Mouse (Mus musculus): ENCODE data around the gene Ppp2r3a.
A peak's percentile ranks its signal among the peaks of the same experiment; 100 is the strongest.

The Ppp2r3a gene

DNA sequence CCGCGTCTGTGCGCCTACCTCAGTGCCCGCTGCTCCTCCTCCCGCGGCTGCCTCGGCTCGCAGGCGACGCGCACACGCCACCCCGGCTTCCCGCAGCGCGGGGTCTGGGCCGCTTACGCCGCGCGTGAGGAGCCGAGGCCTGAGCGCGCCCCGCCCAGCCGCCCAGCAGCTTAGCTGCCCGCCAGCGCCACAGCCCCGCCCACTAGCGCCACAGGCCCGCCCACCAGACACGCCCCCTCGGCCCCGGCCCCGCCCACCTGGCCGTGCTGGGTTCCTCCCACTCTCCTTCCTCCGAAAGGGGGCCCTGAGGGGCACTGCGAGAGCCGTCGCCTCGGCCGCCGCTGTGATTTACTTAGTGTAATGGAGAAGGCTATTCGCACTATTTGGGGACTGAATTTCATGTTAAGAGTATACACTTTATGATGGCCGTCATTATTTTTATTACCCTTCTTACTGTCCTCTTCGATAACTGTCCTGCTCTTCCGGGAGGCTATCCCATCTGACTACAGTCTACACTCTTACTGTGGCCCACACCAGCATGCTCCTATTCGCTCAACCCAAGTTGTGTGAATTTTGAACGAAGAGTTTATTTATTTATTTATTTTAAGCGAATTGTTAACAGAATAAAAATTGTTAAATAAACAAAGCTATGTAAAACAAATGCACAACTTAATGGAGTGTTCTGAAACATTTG is at the start of gene Ppp2r3a:
Ppp2r3a (minus strand) TSS at position 152 of the 694 bp plus-strand sequence.
- peak; percentile 95 to 99 for DNase-seq (ENCODE audit: low spot score in 2 of 2)

DNA sequence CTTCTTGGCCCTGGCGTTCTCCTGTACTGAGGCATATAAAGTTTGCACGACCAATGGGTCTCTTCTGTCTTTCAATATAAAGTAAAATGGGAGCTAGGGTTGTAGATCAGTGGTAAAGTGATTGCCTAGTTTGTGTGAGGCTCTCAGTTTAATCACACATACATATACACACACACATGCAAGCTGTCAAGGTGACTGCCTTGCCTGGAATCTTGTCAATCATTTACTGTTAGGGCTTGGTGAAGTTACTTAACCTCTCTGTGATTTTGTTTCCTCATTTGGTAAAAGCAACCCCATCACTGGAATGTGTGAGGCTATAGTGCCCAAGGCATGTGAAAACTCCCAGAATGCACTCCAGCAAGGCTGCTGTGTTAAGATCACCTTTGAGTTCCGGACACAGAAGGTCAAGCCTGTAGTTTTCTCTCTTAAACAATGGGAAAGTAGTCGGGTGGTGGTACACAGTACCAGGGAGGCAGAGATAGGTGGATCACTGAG is 48.9 kb upstream of the Ppp2r3a start:
- DNase-seq (ENCODE audit: low spot score in 2 of 2), result no peak

DNA sequence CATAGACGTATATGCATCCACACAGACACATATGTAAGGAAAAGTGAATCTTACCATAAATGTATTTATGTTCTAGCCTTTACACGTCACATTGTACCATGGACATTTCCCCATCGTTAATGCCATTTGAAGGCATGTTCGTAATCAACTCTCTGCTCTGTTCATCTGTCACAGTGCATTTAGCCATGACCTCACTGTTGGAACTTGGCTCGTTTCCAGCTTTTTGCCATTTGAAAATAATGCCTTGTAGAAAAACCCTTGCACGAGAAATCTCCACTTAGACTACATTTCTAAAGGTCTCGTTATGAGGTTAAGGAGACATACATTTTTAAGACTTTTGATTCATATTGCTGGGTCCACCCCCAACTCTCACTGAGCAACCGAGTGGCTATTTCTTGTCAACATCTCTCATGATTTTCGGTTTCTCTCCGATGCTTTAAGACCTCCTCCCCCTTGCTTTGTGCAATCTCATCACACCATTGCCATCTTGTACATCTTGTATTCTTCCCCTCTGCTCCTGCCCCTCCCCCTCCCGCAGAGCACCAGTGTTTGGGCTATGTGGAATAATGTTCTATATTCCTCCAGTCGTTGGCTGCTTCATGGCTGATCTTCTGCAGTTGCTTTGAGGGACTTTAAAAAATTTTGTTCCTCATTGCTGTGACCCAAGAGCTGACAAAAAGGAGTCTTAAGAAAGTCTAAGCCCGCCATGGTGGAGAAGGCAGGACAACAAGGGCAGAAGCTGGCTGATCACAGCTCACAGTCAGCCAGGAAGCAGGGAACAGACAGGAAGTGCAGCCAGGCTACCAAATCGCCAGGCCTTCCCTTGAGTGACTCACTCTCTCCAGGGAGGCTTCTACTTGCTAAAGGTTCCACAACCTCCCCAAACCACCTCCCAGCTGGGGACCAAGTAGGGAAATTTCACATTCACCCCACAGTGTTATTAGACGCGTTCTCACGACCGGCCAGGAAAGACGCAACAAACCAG is 40.4 kb upstream of the Ppp2r3a start:
- no peak for DNase-seq (ENCODE audit: low spot score in 2 of 2)

DNA sequence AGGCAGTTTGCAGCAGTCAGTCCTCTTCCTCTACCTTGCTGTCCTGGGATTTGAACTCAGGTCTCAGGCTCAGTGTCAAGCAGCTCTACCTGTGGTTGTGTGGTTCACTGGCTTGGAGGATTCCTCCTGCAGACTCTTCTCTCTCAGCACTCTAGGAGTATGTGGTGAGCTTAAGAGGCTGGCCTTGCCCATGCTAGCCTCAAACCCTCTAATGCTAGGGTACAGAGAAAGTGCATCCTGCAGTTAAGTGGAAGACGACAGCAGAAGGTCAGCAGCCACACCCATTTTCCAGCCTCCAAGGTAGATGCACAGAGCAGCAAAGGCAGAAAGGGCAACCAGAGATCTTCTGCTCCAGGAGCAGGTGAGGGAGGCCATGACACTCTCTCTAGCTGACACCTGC is 39.3 kb upstream of the Ppp2r3a start:
- DNase-seq (ENCODE audit: low spot score in 2 of 2), result no peak

DNA sequence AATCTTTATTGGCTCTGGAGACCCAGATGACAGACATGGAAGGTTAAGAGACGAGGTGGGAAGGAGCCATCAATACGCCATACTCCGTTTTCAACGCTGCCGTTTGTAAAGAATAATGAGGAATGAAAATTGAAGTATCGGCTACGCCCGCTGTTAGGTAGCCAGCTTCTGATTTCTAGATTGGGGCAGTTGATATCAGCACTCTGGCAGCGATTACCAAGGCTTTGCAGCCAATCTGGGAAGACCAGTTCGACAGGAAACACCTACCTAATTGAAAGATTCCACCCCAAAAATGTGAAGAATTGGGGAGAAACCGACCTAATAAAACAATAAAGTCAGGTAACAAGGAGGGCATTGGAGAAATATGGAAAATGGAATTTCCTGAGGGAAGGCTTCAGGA is 38.2 kb upstream of the Ppp2r3a start:
- DNase-seq (ENCODE audit: low spot score in 2 of 2), result no peak

DNA sequence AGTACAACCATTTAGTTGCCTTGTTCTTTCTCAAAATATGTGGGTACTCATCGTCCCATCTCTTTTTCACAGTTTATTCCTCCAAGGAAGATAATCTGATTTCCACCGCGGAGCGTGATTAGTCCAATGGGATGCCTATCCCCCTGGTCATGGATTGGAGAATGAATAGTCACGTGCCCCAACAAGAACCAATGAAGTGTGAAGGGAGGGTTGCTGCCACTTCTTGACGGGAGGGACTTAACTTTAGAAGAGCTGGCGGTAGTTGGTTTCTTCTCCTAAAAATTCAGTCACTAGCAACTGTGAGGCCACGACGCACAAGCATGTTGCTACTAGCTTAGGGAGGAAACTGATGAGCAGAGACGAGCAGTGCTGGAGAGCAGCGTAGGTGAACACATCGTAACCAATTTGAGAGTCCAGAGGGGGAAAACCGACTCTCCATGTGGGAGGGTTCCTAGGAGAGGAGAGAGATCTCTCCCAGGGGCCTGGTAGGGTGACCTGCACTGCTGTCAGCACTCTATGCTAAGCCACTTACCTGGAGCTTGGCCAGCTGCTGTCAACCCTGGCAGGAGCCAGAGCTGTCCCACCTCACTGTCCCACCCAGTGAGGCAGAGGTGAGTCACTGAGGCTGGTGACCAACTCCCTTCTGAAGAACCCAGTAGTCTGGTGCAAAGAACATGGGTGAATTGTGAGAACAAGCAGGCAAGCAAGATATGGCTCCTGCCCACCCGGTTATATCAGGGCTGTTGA is 37.5 kb upstream of the Ppp2r3a start:
- DNase-seq (ENCODE audit: low spot score in 2 of 2), result no peak

DNA sequence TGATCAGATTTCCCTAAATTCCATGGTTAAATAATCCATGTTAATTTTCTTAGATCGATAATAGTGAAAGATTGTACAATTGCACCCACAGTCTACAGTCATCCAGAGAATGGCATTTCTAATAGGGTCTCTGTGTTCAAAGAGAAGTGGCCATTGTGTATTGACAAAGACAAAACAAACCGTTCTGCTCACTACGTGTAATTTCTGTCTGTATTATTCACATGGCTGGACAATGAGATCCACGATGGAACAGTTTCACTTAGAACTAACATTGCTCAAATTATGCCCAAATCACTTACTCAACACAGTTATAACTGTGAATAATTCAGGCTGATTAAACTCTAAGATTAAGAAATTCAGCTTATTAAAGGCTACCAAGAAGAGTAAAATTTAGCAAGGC is 35.2 kb upstream of the Ppp2r3a start:
- no peak for DNase-seq (ENCODE audit: low spot score in 2 of 2)

DNA sequence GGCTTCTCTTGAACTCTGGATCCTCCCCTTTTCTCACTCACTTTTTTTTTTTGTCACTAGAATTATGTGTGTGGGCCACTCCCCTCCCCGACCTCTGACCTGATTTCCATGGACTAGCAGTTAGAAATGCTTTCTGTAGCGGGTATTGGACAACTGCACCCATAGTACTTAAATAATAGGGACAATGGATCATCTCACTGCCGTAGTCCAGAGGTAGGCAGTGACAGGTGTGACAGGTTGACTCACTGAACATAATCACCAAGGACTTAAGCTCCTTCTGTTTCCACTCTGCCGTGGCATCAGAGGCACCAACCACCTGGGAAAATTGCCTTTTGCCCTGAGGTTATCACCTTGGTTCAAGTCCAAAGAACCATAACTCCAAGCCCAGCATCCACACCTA is 32.5 kb upstream of the Ppp2r3a start:
- DNase-seq (ENCODE audit: low spot score in 2 of 2), result no peak

DNA sequence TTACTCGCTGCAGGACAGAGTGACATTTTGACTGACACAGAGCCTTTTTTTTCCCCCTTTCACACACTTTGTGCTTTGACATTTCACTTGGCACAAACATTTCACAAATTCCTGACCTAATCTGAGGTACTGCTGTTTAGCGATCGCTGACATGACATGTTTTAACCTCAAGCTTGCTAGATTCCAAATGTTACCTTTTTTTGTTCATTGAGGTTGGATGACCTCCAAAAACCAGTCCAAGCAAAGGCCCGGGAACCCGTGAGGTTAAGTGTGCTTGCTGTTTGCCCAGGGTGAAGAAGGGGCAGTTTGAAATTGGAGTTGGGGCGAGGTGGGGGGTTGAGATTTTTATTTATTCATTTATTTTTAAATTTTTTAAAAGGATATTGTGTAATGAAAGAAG is 31.1 kb upstream of the Ppp2r3a start:
- peak in 1 of 2 experiments; percentile 8 for DNase-seq (ENCODE audit: low spot score in 2 of 2)

DNA sequence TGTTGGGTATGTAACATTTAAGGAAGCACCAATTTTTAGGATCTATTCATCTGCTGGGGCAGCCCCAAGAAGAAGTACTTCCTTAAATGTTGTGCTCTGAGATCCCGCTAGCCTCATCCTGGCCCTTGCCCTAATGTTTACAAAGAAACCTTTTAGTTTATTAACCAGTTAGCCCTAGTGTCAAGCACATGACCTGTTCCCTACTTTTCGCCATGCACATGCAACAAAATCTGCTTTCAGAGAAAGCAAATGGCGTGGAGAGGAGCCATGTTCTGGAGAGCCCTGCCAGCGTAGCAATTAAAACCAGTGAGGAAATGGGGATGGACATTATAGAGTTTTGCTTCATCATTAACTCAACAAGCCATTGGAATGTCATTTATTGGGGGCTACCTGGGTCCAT is 30.3 kb upstream of the Ppp2r3a start:
- DNase-seq (ENCODE audit: low spot score in 2 of 2), result peak in 1 of 2 experiments; percentile 12

DNA sequence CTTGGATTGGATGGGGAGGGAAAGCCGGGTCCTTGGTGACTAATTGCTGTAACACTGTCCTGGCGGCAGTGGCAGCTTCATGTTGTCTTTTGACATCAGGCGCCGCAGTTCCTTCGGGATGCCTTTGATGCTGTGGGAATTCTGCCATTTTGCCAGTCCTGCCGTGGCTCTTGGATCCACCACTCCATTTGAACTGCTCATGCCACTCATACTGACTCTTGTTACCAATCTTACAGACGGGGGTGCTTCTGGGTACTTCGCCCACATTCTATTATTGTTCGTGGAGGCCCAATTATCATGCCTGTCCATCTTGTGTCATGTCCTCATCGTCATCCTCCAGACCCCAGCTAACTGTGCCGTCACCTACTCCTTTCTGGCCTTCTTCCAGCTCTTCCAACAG is 29.7 kb upstream of the Ppp2r3a start:
- peak in 1 of 2 experiments; percentile 22 for DNase-seq (ENCODE audit: low spot score in 2 of 2)

DNA sequence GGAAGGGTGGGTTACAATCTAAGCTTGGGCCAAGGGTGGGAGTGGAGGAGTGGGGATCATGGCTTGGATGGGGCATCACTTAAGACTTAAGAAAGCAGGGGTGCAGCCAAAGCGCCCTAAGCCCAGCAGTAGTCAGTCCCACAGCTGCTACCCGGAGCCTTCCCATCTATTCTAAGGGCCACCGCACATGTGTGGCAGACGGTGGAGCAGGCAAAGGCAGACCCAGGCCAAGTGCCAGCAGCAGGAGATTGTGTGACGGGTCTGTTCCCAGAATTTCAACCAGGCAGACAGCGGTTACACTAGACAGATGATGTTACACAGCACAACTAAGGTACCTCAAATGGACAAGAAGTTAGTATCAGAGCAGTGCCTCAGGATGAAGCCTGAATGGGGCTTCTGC is 29.3 kb upstream of the Ppp2r3a start:
- peak in 1 of 2 experiments; percentile 52 for DNase-seq (ENCODE audit: low spot score in 2 of 2)

DNA sequence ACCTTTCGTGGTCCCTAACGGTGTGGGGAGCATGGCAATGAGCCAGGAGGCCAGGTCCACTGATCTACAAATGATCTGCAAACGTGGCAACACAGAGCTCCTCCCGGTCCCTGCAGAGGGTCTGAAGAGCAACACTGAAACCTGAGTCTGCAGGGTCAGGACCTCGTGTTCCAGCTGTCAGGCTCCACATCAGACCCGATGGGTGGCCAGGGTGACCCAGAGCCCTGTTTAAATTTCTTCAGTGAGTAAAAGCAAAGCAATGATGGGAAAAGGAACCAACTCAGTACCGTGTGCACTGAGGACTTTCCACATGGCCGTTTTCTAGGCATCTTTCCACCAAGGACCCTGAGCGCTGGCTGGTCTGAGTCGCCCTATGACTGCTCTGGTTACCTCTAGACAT is 28.6 kb upstream of the Ppp2r3a start:
- peak in 1 of 2 experiments; percentile 41 for DNase-seq (ENCODE audit: low spot score in 2 of 2)

DNA sequence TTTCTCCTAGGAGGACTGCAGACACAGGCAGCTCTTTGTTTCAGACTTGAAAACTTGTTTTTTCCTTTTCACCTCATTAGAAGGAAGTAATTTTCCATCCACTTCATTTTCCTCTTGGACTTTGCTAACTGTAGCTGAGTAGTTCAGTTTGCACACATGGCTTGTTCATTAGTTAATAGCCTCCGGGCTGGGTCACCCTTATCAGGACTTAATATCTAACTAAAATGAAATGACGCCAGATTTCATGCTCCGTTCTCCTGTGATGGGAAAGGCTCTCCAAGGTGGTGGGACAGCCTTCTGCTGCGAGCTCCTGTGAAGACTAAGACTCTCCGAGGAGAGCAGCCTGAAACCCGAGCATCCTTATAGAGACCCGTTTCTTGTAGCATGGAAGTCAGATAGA is 21.1 kb upstream of the Ppp2r3a start:
- no peak for DNase-seq (ENCODE audit: low spot score in 2 of 2)

DNA sequence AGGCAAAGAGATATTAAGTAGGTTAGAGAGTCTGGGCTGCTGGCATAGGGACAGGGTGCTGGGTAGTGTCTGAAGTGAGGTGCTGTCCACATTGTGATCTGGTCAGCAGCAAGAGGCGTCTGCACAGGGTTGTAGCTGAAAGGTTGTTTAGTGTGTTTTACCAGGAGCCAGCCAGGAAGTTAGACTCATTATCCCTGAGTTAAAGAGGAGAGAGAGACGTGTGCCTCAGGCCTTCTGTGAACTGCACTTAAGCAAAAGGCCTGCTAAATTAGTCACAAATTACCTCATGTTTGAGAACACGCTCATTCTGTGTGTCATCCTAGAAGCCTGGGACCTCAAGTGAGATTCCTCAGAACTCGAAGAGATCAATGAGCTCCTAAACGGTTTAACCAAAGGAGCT is 18.4 kb upstream of the Ppp2r3a start:
- DNase-seq (ENCODE audit: low spot score in 2 of 2), result no peak

DNA sequence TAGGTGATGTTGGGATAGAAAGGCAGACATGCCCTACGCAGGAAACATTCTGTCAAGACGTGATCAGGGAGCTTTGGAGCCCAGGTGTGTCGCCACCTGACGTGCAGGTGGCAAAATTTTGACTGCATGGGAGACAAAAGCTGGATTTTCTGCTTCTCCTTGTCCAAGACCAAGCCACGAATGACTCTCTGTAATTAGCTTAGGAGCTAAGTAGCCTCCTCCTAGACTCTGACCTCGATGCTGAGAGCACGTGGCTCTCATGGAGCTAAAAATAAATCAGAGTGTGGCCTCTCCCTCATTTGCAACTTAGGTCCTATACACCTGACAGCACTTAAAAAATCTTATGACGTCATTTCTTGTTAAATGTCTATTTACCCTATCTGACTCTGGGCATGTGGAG is 14.4 kb upstream of the Ppp2r3a start:
- DNase-seq (ENCODE audit: low spot score in 2 of 2), result no peak

DNA sequence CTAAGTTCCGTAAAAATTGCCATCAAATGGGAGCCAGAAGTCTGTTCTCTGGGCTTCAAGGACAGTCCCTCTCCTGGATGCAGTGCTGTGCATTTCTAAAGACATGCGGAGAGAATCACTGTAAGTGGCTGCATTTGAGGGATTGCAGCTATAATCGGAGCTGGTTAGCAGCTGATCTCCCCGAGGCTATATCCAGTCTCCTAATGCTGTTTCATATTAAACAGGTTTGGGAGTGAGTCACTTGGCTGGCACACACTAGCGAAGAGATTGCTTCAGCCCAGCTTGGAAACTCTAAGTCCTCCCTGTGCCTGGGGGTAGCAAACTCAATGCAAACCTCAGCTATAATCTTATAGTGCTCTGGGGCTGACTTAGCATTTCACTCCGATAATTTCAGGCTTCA is 14.0 kb upstream of the Ppp2r3a start:
- no peak for DNase-seq (ENCODE audit: low spot score in 2 of 2)

DNA sequence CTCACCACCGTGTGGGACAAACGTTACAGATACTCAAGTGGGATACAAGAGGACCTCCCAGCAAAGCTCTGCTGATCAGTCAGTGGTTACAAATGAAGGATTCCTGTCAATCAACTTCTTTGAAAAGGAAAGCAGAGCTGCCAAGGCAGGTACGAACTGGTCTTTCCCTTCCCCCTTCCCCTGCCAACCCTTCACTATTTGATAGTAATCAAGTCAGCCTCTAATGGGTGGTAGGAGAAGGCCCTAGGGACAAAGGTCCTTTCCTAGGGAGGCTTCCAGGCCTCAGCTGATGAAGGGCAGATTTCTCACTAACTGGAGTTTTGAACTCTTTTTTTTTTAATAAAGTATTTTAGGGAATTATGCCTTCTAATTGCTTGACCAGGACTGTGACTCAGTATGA is 11.2 kb upstream of the Ppp2r3a start:
- no peak for DNase-seq (ENCODE audit: low spot score in 2 of 2)

DNA sequence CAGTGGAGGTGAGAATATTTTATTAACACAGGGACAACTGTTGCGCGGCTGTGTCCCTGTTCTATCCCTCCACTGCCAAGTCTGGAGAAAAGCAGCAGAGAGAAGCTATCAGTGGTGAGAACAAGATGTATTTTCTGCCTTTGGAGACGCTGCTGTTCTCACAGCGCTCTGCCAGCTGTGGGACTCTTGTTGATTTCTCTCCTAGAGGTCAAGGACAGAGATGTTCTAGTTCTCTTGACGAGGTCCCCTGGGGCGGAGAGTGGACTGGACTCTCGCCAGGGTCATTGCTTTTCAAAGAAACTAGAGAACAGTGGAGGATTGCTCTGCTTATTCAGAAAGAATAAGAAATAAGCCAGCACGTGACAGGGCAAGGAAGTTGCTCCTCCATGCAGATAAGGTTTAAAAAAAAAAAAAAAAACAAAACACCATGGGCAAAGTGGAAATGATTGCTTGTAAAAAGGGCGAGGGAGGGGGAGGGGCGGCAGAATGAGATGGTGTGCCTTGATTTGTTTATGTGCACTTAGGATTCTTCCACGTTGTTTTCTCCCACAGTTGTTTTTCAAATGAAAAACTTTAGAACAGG is 10.5 kb upstream of the Ppp2r3a start:
- peak in 1 of 2 experiments; percentile 34 for DNase-seq (ENCODE audit: low spot score in 2 of 2)

DNA sequence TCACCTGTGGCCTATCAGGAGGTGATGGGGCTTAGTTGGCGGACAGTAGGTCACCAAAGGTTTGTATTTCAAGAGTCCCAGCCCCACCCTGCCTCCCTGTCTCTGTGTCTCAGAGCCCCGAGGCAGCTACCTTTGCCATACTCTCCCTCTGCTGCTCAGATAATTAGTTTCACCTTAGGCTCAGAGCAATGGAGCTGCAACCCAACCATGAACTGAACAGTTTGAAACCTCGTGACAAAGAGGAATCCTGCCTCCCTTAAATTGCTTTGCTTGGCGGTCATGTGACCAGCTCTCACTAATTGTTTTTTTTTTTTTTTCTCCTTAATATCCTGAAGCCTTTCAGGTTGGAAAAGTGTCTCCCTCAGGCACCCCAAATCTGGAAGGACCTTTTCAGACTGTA is 9.8 kb upstream of the Ppp2r3a start:
- peak in 1 of 2 experiments; percentile 45 for DNase-seq (ENCODE audit: low spot score in 2 of 2)

DNA sequence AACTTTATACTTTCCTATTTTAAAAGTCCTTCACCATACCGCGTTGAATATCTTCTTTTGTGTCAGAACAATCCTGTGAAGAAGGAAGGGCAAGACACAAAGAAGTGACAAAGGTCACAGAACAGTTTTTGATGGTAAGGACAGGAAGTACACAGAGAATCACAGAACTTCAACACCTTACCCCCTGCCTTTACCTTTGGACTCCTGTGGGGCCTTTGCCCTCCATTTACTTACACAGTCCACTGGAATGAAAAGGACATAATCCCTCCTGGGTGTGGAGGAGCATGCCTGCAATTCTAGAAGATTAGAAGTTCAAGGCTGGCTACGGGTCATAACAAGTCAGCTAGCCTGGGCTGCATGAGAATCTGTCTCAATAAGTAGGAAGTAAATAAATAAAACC is 1.5 kb upstream of the Ppp2r3a start:
- DNase-seq (ENCODE audit: low spot score in 2 of 2), result peak in 1 of 2 experiments; percentile 19

DNA sequence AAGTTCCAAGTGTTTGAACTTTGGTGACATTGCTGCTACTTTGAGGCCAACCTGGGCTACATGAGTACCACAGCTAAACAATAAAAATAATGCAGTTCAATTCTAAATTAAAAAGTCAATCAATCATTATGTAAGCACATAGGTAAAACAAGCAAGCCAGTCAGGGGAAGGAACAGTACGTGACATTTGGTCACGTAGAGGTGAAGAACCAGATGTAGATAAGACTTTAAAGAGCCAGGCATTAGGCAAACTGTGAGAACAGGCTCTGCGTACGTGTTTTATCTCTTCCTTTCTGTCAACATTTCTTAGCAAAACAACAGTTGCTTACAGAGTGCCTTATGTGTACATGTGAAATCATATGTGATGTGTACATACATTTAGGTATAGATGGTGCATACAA is 946 bp upstream of the Ppp2r3a start:
- no peak for DNase-seq (ENCODE audit: low spot score in 2 of 2)

Measured in spleen, postnatal 4 days (tissue).